Mouse (Mus musculus) kidney, adult 8-10 months (tissue): ENCODE measurements around the gene Il4ra.

Experiments used
- DNase-seq, 2 experiments: peaks; one replicate each; pipeline ENCODE4 v3.0.0; 2022

Gene Il4ra

DNA sequence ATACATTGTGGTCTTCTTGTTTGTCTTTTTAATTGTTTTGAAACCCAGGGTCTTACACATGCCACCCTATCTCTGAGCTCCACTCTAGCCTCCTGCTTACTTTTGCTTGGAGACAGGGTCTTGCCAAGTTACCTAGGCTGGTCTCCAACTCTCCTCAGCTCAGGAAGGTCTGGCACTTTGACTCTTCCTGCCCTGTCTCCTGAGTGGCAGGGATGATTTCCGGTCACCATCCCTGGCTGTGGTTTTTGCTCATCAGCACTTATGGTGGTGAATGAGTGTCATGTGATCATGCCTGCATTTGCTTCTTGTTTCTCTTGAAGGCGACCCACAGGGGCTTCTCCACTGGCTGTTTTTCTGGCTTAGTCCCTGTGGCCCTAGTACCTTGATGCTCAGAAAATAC lies 21.9 kb downstream of the Il4ra start:
- DNase-seq: no peak

- no peak for DNase-seq
Observed at GRCm38 (mm10) chr7:125574832-125575231, 22.9 kb downstream of the Il4ra start.

DNA sequence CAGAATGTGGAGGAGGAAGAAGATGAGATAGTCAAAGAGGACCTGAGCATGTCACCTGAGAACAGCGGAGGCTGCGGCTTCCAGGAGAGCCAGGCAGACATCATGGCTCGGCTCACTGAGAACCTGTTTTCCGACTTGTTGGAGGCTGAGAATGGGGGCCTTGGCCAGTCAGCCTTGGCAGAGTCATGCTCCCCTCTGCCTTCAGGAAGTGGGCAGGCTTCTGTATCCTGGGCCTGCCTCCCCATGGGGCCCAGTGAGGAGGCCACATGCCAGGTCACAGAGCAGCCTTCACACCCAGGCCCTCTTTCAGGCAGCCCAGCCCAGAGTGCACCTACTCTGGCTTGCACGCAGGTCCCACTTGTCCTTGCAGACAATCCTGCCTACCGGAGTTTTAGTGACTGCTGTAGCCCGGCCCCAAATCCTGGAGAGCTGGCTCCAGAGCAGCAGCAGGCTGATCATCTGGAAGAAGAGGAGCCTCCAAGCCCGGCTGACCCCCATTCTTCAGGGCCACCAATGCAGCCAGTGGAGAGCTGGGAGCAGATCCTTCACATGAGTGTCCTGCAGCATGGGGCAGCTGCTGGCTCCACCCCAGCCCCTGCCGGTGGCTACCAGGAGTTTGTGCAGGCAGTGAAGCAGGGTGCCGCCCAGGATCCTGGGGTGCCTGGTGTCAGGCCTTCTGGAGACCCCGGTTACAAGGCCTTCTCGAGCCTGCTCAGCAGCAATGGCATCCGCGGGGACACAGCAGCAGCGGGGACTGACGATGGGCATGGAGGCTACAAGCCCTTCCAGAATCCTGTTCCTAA lies 24.0 kb downstream of the Il4ra start:
- no peak for DNase-seq

GRCm38 (mm10) chr7:125576982-125577381 lies 25.1 kb downstream of the Il4ra start:
- DNase-seq: peak; percentile 78 to 79

GRCm38 (mm10) chr7:125577486-125578088 lies 25.7 kb downstream of the Il4ra start:
- no peak for DNase-seq

DNA sequence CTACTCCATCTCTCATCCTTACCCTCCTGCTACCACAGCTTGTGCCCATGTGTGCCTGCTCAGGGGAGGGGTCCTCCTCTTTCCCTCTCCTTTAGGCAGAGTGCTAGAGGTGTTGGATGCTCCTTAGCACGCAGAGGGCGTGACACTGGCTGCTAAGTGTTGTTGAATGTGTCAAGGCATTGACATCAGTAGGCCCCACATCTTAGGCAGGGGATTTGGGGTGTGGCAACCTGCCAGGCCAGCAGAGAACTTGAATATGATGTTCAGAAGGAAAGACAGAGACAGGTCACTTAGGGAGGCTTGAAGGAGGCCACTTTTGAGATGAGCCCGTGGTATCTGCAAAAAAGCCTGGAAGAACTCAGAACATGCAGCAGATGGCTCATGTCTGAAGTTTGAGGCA lies 26.2 kb downstream of the Il4ra start:
- no peak for DNase-seq

GRCm38 (mm10) chr7:125579545-125580219 lies 27.8 kb downstream of the Il4ra start:
- DNase-seq: no peak

DNA sequence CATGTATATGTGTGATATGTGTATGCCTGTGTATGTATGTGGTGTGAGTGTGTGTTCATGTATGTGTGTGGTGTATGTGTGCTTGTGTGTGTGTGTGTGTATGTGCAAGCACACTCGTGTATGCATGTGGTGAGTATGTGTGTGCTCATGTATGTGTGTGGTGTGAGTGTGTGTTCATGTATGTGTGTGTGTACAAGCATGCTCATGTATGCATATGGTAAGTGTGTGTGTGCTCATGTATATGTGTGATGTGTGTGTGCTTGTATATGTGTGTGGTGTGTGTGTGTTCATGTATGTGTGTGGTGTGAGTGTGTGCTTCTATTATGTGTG lies 28.3 kb downstream of the Il4ra start:
- no peak for DNase-seq

DNA sequence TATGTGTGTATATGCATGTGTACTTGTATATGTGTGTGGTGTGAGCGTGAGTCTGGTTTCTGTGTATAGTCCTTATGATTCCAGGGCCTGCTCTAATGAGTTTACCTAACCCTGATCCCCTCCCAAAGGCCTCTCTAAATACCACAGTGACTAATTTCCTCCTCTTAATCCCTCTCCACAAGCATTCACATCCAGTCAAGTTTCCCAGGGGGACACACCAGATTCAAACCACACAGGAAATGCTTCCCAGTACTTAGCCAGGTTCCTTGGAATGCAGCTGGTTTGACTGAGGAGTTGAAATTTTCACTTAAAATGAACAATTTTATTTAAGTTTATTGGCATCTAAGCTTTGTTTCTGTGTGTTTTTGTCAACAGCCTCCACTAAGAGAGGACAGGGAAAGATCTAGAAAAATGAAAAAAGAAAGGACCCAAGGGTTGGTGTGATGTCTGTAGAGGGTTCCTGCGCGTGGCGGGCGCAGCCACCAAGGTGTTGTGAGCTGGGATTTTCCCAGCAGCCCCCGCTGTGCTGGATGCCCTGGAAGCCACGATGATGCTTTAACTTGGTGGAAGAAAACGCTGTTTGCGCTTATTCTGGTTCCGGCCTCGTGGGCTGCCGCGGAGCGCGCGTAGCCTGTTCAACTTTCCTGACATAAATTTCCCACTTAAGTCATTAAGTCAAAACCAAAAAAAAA lies 28.9 kb downstream of the Il4ra start:
- no peak for DNase-seq

DNA sequence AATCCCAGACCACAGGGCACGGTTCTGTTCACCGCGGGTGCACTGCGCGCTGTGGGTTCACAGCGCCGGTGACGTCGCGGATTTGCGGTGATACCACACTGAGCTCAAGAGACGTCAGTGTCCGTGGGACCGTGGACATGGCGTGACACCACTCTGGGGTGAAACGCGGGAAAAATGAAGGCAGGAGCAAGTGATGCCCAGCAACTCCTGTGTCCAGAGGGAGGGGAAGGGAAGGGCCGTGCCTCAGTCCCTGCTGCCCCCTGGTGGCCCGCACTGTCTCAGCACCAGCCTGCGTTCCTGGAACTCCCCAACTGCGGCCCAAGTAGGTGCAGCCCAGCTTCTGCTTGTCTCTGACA lies 29.4 kb downstream of the Il4ra start:
- peak; percentile 67 to 87 for DNase-seq

- no peak for DNase-seq
Observed at GRCm38 (mm10) chr7:125583325-125584004, 31.5 kb downstream of the Il4ra start.

- no peak for DNase-seq
Observed at GRCm38 (mm10) chr7:125584005-125584369, 32.1 kb downstream of the Il4ra start.

DNA sequence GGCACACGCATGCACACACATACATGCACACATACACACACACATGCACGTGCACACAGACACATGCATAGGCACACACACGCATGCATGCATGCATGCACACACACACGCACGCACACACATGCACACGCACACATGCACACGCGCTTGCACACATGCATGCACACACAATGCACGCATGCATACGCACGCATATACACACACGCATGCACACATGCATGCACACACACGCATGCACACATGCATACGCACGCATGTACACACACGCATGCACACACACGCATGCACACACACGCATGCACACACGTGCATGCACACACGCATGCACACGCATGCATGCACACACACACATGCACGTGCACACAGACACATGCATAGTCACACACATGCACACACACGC lies 34.4 kb downstream of the Il4ra start:
- DNase-seq: no peak

DNA sequence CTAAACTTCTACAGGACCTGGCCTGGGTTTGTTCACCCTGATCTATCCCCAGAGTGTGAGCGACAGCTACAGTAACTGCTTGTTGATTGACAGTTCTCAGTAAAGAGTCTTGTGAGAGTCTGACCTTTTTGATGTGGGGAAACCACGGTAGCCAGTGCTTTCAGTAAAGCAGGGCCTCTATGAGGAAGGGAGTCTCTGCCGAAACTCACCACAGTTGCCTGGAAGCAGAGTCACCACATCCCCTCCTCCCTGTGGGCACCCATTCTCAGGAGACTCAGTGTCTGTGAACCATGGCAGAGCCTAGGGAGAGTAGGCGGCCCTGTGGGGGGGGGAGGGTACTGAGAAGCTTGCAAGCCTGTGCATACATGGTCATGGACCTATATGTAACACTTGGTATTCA lies 36.8 kb downstream of the Il4ra start:
- no peak for DNase-seq

- DNase-seq: no peak
Observed at GRCm38 (mm10) chr7:125589896-125590295, 38.0 kb downstream of the Il4ra start.

- DNase-seq: no peak
Observed at GRCm38 (mm10) chr7:125593831-125594230, 41.9 kb downstream of the Il4ra start.

DNA sequence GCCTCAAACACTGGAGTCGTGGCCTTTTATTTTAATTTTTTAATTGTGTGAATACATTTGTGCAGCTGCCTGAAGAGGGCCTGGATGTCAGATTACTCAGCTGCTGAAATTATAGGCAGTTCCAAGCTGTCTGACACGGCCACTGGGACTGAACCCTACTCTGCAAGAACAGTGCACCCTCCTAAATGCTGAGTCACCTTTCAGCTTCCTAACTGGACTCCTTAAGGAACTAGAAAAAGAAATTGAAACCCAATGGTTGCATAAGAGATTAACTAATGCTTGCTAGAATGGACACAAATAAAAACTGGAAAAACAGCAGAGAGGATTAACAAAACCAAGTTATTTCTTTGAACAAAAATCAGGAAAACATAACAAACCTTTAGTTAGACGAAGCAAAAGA lies 44.5 kb downstream of the Il4ra start:
- DNase-seq: no peak

DNA sequence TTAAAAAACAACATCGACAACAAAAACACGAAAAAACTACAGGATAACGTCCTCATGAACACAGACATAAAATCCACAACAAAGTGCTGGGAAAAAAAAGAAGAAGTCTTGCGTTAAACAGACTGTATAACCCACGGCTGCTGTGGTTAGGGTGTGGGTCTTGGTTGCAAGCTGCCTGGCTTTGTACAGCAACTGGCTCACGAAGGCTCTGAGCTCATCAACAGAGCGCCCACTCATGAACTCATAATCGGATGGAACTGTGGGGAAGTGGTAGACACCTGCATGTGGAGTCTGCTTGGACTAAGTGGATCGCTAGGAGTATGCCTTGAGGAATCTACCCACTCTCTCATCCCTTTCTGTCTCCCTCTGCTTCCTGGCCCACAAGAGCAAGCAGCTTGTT lies 45.2 kb downstream of the Il4ra start:
- DNase-seq: no peak

GRCm38 (mm10) chr7:125597516-125598347 lies 45.8 kb downstream of the Il4ra start:
- DNase-seq: no peak

- DNase-seq: no peak
Observed at GRCm38 (mm10) chr7:125599373-125599973, 47.6 kb downstream of the Il4ra start.

DNA sequence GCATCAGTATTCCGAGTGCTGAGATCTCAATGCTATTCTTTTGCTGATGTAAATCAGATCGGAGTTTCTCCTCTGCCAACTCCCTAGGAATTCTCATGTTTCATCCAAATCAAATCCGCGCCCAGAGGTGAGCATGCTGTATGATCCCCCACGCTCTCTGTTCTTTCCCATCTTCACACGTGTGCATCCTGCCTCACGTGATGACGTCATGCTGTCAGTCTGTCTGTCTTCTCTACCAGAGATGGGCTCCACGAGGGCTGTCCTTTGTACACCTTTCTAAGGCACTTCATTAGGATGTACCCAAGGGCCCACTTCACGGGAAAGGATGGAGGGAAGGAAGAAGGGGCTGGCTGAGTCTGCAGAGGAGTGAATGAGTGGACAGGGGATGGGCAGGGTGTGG lies 48.2 kb downstream of the Il4ra start:
- no peak for DNase-seq
